Mouse (Mus musculus) thymus, adult 2 months (tissue): ENCODE results near the gene Tmem175. TPM values are rescaled to one million over a fixed set of nuclear protein-coding genes. Genes with fewer than 3 reads are reported as not detected.

Source experiments
- DNase-seq: peaks from one replicate; pipeline ENCODE4 v3.0.0; 2021
- H3K27ac ChIP-seq: fragments of 200-500 bp; 2 replicates; pipeline ENCODE4 v1.5.1; 2012; ENCODE audit warnings: low read length, control low read depth; ENCODE audit not compliant: control insufficient read depth, insufficient read depth
- H3K27me3 ChIP-seq: fragments of 200-500 bp; 2 replicates; pipeline ENCODE4 v1.6.1; 2012; ENCODE audit warnings: mild to moderate bottlenecking, low read length, moderate library complexity, mixed read lengths; ENCODE audit not compliant: control insufficient read depth, insufficient read depth
- H3K36me3 ChIP-seq: fragments of 200-500 bp; 2 replicates; pipeline ENCODE4 v1.6.1; 2012; ENCODE audit warnings: mild to moderate bottlenecking, low read length, moderate library complexity; ENCODE audit not compliant: control insufficient read depth, insufficient read depth
- H3K4me1 ChIP-seq: fragments of 200-500 bp; replicated peaks from 2 replicates; pipeline ENCODE4 v1.6.1; 2012; ENCODE audit warnings: low read length; ENCODE audit not compliant: control insufficient read depth, insufficient read depth
- H3K4me3 ChIP-seq: fragments of 200-500 bp; 2 replicates; pipeline ENCODE4 v1.5.1; 2012; ENCODE audit warnings: mild to moderate bottlenecking, low read length, control low read depth, moderate library complexity; ENCODE audit not compliant: control insufficient read depth, insufficient read depth
- CTCF ChIP-seq: fragments of 200-500 bp; IDR thresholded peaks from 2 replicates; pipeline ENCODE4 v1.5.1; 2012; ENCODE audit warnings: mild to moderate bottlenecking, control low read depth, low read length, moderate library complexity, borderline replicate concordance; ENCODE audit not compliant: control insufficient read depth, poor library complexity, insufficient read depth; ENCODE audit errors: extremely low read depth
- POLR2A ChIP-seq: fragments of 200-500 bp; IDR thresholded peaks from 2 replicates; pipeline ENCODE4 v1.6.1; 2012; ENCODE audit warnings: mild to moderate bottlenecking, low read length, control low read depth, moderate library complexity; ENCODE audit not compliant: control insufficient read depth, poor library complexity, insufficient read depth; ENCODE audit errors: extremely low read depth
- WGBS: fragments of 180-500 bp; shearing (Covaris S2); methylation state at CpG from one replicate; pipeline ENCODE4 v1.1.7; 2018; 5-methylcytosine and 5-hydroxymethylcytosine counted together
- polyA plus RNA-seq: library from polyadenylated mRNA; depleted of rRNA; stranded (reverse); fragments of >200 nt; gene quantifications from 2 replicates; pipeline ENCODE4 v1.2.3, GENCODE M21; 2012; rRNA removed

Tmem175 gene
- polyA plus RNA-seq, 1 experiment, result 77.3 TPM

- WGBS, result 97% methylated on average over 3 of the region's 3 CpGs
- Histone ChIP-seq H3K4me3 (no peak overlapping the region), H3K27ac (no peak overlapping the region), H3K4me1 (peaks cover 11% of the 10 kb centered on the region), H3K27me3 (no peaks in the 10 kb centered on the region), H3K36me3 (no peaks in the 10 kb centered on the region)
- no peak for TF ChIP-seq CTCF
- TF ChIP-seq POLR2A, result no peak
- no peak for DNase-seq
Observed at GRCm38 (mm10) chr5:108696542-108696941, 67.0 kb downstream of the Tmem175 start.

DNA sequence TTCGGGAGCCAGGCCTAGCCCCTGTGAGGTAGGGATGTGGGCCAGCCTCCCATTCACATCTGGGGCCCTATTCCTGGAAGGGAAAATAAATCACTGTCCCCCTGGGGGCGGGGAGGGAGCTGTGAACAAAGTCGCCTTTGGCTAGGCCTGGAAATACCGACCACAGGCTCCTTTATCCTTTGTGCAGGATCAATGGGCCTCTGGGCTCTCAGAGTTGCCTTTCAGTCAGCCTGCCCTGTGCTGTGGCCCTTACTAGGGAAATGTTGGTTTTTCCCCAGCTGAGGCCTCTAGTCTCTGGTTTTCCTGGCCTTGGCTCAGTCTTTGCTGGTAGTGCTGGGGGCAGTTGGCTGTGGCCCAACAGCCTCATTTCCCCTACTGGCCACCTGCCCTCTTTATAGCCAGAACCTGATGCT is 67.8 kb downstream of the Tmem175 start:
- TF ChIP-seq CTCF, result no peak
- no peak for TF ChIP-seq POLR2A
- H3K4me1 ChIP-seq, result peaks cover 8% of the 10 kb centered on the region
- H3K27me3 ChIP-seq, result no peaks in the 10 kb centered on the region
- DNase-seq, result no peak
- H3K4me3 ChIP-seq, result no peak overlapping the region
- 93% methylated on average over 4 of the region's 4 CpGs for WGBS
- H3K27ac ChIP-seq, result no peak overlapping the region
- no peaks in the 10 kb centered on the region for H3K36me3 ChIP-seq

Other genes starting within 250 kb of the Tmem175 start
- not detected in 2 replicates for gene Pde6b, start 241.4 kb upstream of the Tmem175 start, polyA plus RNA-seq
- 35.6 and 46.8 TPM in 2 replicates for gene Atp5k, start 195.3 kb upstream of the Tmem175 start, polyA plus RNA-seq
- gene Mfsd7a, start 180.9 kb upstream of the Tmem175 start, polyA plus RNA-seq, result 2.4 and 3.8 TPM in 2 replicates
- 17.1 and 19.8 TPM in 2 replicates for gene Pcgf3, start 168.5 kb upstream of the Tmem175 start, polyA plus RNA-seq
- gene Cplx1, start 79.7 kb upstream of the Tmem175 start, polyA plus RNA-seq, result 0.27 and 0.29 TPM in 2 replicates
- 158 and 164 TPM in 2 replicates for gene Gak, start within 50 bp of the Tmem175 start, polyA plus RNA-seq
- 34.6 and 35.4 TPM in 2 replicates for gene Idua, start 30.6 kb downstream of the Tmem175 start, polyA plus RNA-seq
- 39.5 and 45.0 TPM in 2 replicates for gene Dgkq, start 39.9 kb downstream of the Tmem175 start, polyA plus RNA-seq
- gene Slc26a1, start 45.8 kb downstream of the Tmem175 start, polyA plus RNA-seq, result 0.44 and 0.87 TPM in 2 replicates
- gene Fgfrl1, start 62.6 kb downstream of the Tmem175 start, polyA plus RNA-seq, result 22.2 and 26.0 TPM in 2 replicates
- gene Rnf212, start 145.2 kb downstream of the Tmem175 start, polyA plus RNA-seq, result 0.08 TPM in 1 of 2 replicates, not detected in the other
- not detected in 2 replicates for gene Tmed11, start 165.6 kb downstream of the Tmem175 start, polyA plus RNA-seq
- gene Vmn2r8, start 179.1 kb downstream of the Tmem175 start, polyA plus RNA-seq, result not detected in 2 replicates
- gene Vmn2r9, start 222.8 kb downstream of the Tmem175 start, polyA plus RNA-seq, result not detected in 2 replicates